Mouse (Mus musculus): Measurements from ENCODE around the gene Gipc3. TPM values are rescaled to one million over a fixed set of nuclear protein-coding genes. Genes with fewer than 3 reads are reported as not detected.

The Gipc3 gene
- total RNA-seq, 4 experiments from 2014 or later, result 1.3 to 2.2 (median 1.7) TPM

Small RNA genes lying within 50 kb of the gene (microRNA-seq; reads per million reads assigned to microRNA genes)
- gene Mir6913, result 3.3 to 3.5 reads per million in 2 experiments

Other genes starting within 250 kb of the Gipc3 start
- gene Creb3l3, start 244.4 kb downstream of the Gipc3 start, total RNA-seq (2022), result under 1 TPM; 0.19 to 0.80 (median 0.68) TPM
- gene Map2k2, start 237.4 kb downstream of the Gipc3 start, total RNA-seq (2022), result 100 to 1,000 TPM; 131 to 151 (median 135) TPM
- gene Zbtb7a, start 208.0 kb downstream of the Gipc3 start, total RNA-seq (2022), result 100 to 1,000 TPM in 3 of 4 experiments, 10 to 100 TPM in 1; 94.8 to 118 (median 103) TPM
- gene Pias4, start 175.3 kb downstream of the Gipc3 start, total RNA-seq (2022), result 10 to 100 TPM; 27.0 to 35.1 (median 31.7) TPM
- gene Eef2, start 166.6 kb downstream of the Gipc3 start, total RNA-seq (2022), result 100 to 1,000 TPM; 820 to 960 (median 855) TPM
- gene Dapk3, start 160.3 kb downstream of the Gipc3 start, total RNA-seq (2022), result 10 to 100 TPM; 57.1 to 69.8 (median 65.7) TPM
- not detected for gene 4930442H23Rik, start 159.4 kb downstream of the Gipc3 start, total RNA-seq (2022)
- gene Nmrk2, start 141.2 kb downstream of the Gipc3 start, total RNA-seq (2022), result under 1 TPM in 1 of 4 experiments, not detected in 3; 0.57 TPM
- 100 to 1,000 TPM; 135 to 167 (median 145) TPM for gene Atcay, start 112.4 kb downstream of the Gipc3 start, total RNA-seq (2022)
- 10 to 100 TPM; 59.3 to 81.0 (median 65.3) TPM for gene Zfr2, start 110.1 kb downstream of the Gipc3 start, total RNA-seq (2022)
- gene Matk, start 90.3 kb downstream of the Gipc3 start, total RNA-seq (2022), result 100 to 1,000 TPM; 208 to 230 (median 216) TPM
- gene Mrpl54, start 76.3 kb downstream of the Gipc3 start, total RNA-seq (2022), result 10 to 100 TPM; 32.5 to 49.5 (median 40.8) TPM
- 10 to 100 TPM; 32.0 to 45.0 (median 39.1) TPM for gene Apba3, start 76.3 kb downstream of the Gipc3 start, total RNA-seq (2022)
- gene Tjp3, start 51.7 kb downstream of the Gipc3 start, total RNA-seq (2022), result 1 to 10 TPM in 2 of 4 experiments, under 1 TPM in 2; 0.73 to 1.2 (median 0.90) TPM
- 100 to 1,000 TPM; 267 to 303 (median 296) TPM for gene Pip5k1c, start 50.3 kb downstream of the Gipc3 start, total RNA-seq (2022)
- 10 to 100 TPM; 28.2 to 31.3 (median 30.2) TPM for gene Cactin, start 22.2 kb downstream of the Gipc3 start, total RNA-seq (2022)
- gene Tbxa2r, start 14.5 kb downstream of the Gipc3 start, total RNA-seq (2022), result 1 to 10 TPM; 1.1 to 1.4 (median 1.4) TPM
- 10 to 100 TPM; 32.5 to 37.1 (median 32.9) TPM for gene Hmg20b, start 7.2 kb upstream of the Gipc3 start, total RNA-seq (2022)
- gene Mfsd12, start 14.2 kb upstream of the Gipc3 start, total RNA-seq (2022), result 10 to 100 TPM; 40.7 to 46.7 (median 43.6) TPM
- 1 to 10 TPM; 1.0 to 3.2 (median 1.4) TPM for gene 4930404N11Rik, start 22.6 kb upstream of the Gipc3 start, total RNA-seq (2022)
- 10 to 100 TPM; 64.6 to 72.1 (median 67.2) TPM for gene Fzr1, start 35.2 kb upstream of the Gipc3 start, total RNA-seq (2022)
- gene Dohh, start 41.2 kb upstream of the Gipc3 start, total RNA-seq (2022), result 10 to 100 TPM; 64.3 to 78.5 (median 72.6) TPM
- gene Gm48551, start 41.2 kb upstream of the Gipc3 start, total RNA-seq (2022), result 1 to 10 TPM; 2.7 to 5.5 (median 4.5) TPM
- 1 to 10 TPM; 2.9 to 9.7 (median 4.2) TPM for gene Gm48552, start 45.7 kb upstream of the Gipc3 start, total RNA-seq (2022)
- 1 to 10 TPM; 1.3 to 1.7 (median 1.4) TPM for gene Smim24, start 49.8 kb upstream of the Gipc3 start, total RNA-seq (2022)
- gene Nfic, start 112.4 kb upstream of the Gipc3 start, total RNA-seq (2022), result 10 to 100 TPM; 52.8 to 61.6 (median 58.7) TPM
- 100 to 1,000 TPM; 230 to 284 (median 256) TPM for gene Celf5, start 139.4 kb upstream of the Gipc3 start, total RNA-seq (2022)
- gene Ncln, start 153.1 kb upstream of the Gipc3 start, total RNA-seq (2022), result 10 to 100 TPM; 74.1 to 88.0 (median 82.8) TPM
- under 1 TPM; 0.51 to 0.80 (median 0.58) TPM for gene S1pr4, start 156.9 kb upstream of the Gipc3 start, total RNA-seq (2022)
- gene Gna15, start 181.0 kb upstream of the Gipc3 start, total RNA-seq (2022), result 1 to 10 TPM; 2.5 to 9.7 (median 5.7) TPM
- gene Gna11, start 201.9 kb upstream of the Gipc3 start, total RNA-seq (2022), result 100 to 1,000 TPM; 106 to 120 (median 114) TPM
- 100 to 1,000 TPM; 659 to 695 (median 670) TPM for gene Aes, start 216.2 kb upstream of the Gipc3 start, total RNA-seq (2022)
- gene Tle2, start 231.3 kb upstream of the Gipc3 start, total RNA-seq (2022), result 10 to 100 TPM; 34.5 to 59.9 (median 38.5) TPM

All from layer of hippocampus, adult 8-10 months (tissue).